Mouse (Mus musculus) heart, embryonic 16.5 days (tissue): ENCODE data around the gene Tnfrsf13b. TPM values are rescaled to one million over a fixed set of nuclear protein-coding genes. Genes with fewer than 3 reads are reported as not detected.

Source experiments
- ATAC-seq: fragments of 200-750 bp; cut with Nextera tagmentation; replicated peaks from 2 replicates; pipeline ENCODE4 v1.8.0; 2017; ENCODE audit warnings: moderate number of reproducible peaks; ENCODE audit not compliant: insufficient read depth, low FRiP score; ENCODE audit errors: extremely low read depth
- H3K27ac ChIP-seq: fragments of 300-500 bp; sonication (generic); 2 replicates; pipeline ENCODE4 v1.5.1; 2014; ENCODE audit warnings: mild to moderate bottlenecking, low read length, control low read depth, moderate library complexity
- H3K27me3 ChIP-seq: fragments of 300-500 bp; sonication (generic); 2 replicates; pipeline ENCODE4 v1.6.1; 2014; ENCODE audit warnings: low read length, mixed read lengths; ENCODE audit not compliant: control insufficient read depth, insufficient read depth
- H3K36me3 ChIP-seq: fragments of 300-500 bp; sonication (generic); 2 replicates; pipeline ENCODE4 v1.6.1; 2014; ENCODE audit not compliant: control insufficient read depth, insufficient read depth
- H3K4me1 ChIP-seq: fragments of 300-500 bp; sonication (generic); 2 replicates; pipeline ENCODE4 v1.6.1; 2014; ENCODE audit warnings: low read length, mixed read lengths; ENCODE audit not compliant: control insufficient read depth, insufficient read depth
- H3K4me2 ChIP-seq: fragments of 300-500 bp; sonication (generic); 2 replicates; pipeline ENCODE4 v1.6.1; 2014; ENCODE audit warnings: low read depth, mild to moderate bottlenecking, control low read depth, low read length
- H3K4me3 ChIP-seq: fragments of 300-500 bp; sonication (generic); 2 replicates; pipeline ENCODE4 v1.5.1; 2014; ENCODE audit warnings: mild to moderate bottlenecking, control low read depth, low read length
- H3K9ac ChIP-seq: fragments of 300-500 bp; sonication (generic); 2 replicates; pipeline ENCODE4 v1.6.1; 2014; ENCODE audit warnings: low read length, control low read depth
- H3K9me3 ChIP-seq: fragments of 300-500 bp; sonication (generic); replicated peaks from 2 replicates; pipeline ENCODE4 v1.6.1; 2016; ENCODE audit warnings: low read length; ENCODE audit not compliant: control insufficient read depth
- WGBS: fragments of 180-500 bp; shearing (Covaris S2); extraction: QIAGEN DNeasy Blood & Tissue Kit; methylation state at CpG from one replicate; pipeline ENCODE4 v1.1.7; 2014; 5-methylcytosine and 5-hydroxymethylcytosine counted together
- polyA plus RNA-seq: library from polyadenylated mRNA; unstranded; fragments of >200 nt; fragmentation: Nextera tagmentation; extraction: Ambion mirVana; gene quantifications from 2 replicates; pipeline ENCODE4 v1.2.1, GENCODE M21; 2015

Tnfrsf13b gene
- 2.7 and 5.7 TPM in 2 replicates for polyA plus RNA-seq

GRCm38 (mm10) chr11:61126606-61127355, at the start of gene Tnfrsf13b:
Gene Tnfrsf13b (plus strand): TSS chr11:61126755.
- Histone ChIP-seq H3K4me3 (no peak within 1 kb of the TSS), H3K27me3 (no peaks in the 10 kb centered on the region), H3K9me3 (no peaks in the 10 kb centered on the region), H3K9ac (no peak within 1 kb of the TSS), H3K27ac (no peak within 1 kb of the TSS), H3K4me2 (no peak within 1 kb of the TSS), H3K36me3 (no peaks in the 10 kb centered on the region), H3K4me1 (no peaks in the 10 kb centered on the region)
- no peak for ATAC-seq
- 80% methylated on average over 23 of the region's 23 CpGs for WGBS

- no peak overlapping the region for H3K4me3 ChIP-seq
- H3K27me3 ChIP-seq: peaks cover 2% of the 10 kb centered on the region; the same call in 1 of the 2 replicates
- no peak for ATAC-seq
- 68% methylated on average over 2 of the region's 2 CpGs for WGBS
- H3K4me1 ChIP-seq: no peaks in the 10 kb centered on the region; the same call in 1 of the 2 replicates
- H3K27ac ChIP-seq: no peak overlapping the region
- no peak overlapping the region for H3K9ac ChIP-seq
- no peaks in the 10 kb centered on the region for H3K36me3 ChIP-seq
- H3K9me3 ChIP-seq: no peaks in the 10 kb centered on the region
- H3K4me2 ChIP-seq: no peak overlapping the region
These were observed 44.9 kb upstream of the Tnfrsf13b start for GRCm38 (mm10) chr11:61081624-61082023.

- Histone ChIP-seq H3K4me3 (no peak overlapping the region), H3K27me3 (no peaks in the 10 kb centered on the region), H3K27ac (no peak overlapping the region), H3K9ac (no peak overlapping the region), H3K36me3 (no peaks in the 10 kb centered on the region), H3K4me2 (no peak overlapping the region), H3K9me3 (peaks cover 3% of the 10 kb centered on the region; the same call in 1 of the 2 replicates), H3K4me1 (no peaks in the 10 kb centered on the region)
- WGBS: 76% methylated on average over 7 of the region's 7 CpGs
- ATAC-seq: no peak
These were observed 36.4 kb upstream of the Tnfrsf13b start for GRCm38 (mm10) chr11:61090195-61090594.

- H3K9me3 ChIP-seq: peaks cover 3% of the 10 kb centered on the region; the same call in 1 of the 2 replicates
- H3K4me3 ChIP-seq: no peak overlapping the region
- no peak overlapping the region for H3K4me2 ChIP-seq
- H3K27ac ChIP-seq: no peak overlapping the region
- no peak for ATAC-seq
- 46% methylated on average over 3 of the region's 3 CpGs for WGBS
- no peaks in the 10 kb centered on the region for H3K4me1 ChIP-seq
- H3K9ac ChIP-seq: no peak overlapping the region
- no peaks in the 10 kb centered on the region for H3K27me3 ChIP-seq
- no peaks in the 10 kb centered on the region for H3K36me3 ChIP-seq
These were observed 35.4 kb upstream of the Tnfrsf13b start for GRCm38 (mm10) chr11:61091192-61091591.

GRCm38 (mm10) chr11:61091642-61092262, 34.8 kb upstream of the Tnfrsf13b start:
- 20% methylated on average over 7 of the region's 7 CpGs for WGBS
- Histone ChIP-seq H3K9me3 (peaks cover 3% of the 10 kb centered on the region; the same call in 1 of the 2 replicates), H3K4me1 (no peaks in the 10 kb centered on the region), H3K36me3 (no peaks in the 10 kb centered on the region), H3K27me3 (no peaks in the 10 kb centered on the region), H3K27ac (no peak overlapping the region), H3K4me2 (no peak overlapping the region), H3K4me3 (no peak overlapping the region), H3K9ac (no peak overlapping the region)
- ATAC-seq: no peak

- H3K9me3 ChIP-seq: peaks cover 3% of the 10 kb centered on the region; the same call in 1 of the 2 replicates
- no peaks in the 10 kb centered on the region; the same call in 1 of the 2 replicates for H3K4me1 ChIP-seq
- H3K9ac ChIP-seq: no peak overlapping the region
- no peak for ATAC-seq
- H3K36me3 ChIP-seq: no peaks in the 10 kb centered on the region
- WGBS: 68% methylated on average over 1 of the region's 1 CpGs
- no peak overlapping the region for H3K27ac ChIP-seq
- H3K4me2 ChIP-seq: no peak overlapping the region
- no peak overlapping the region for H3K4me3 ChIP-seq
- H3K27me3 ChIP-seq: no peaks in the 10 kb centered on the region
These were observed 28.5 kb upstream of the Tnfrsf13b start for GRCm38 (mm10) chr11:61098046-61098445.

GRCm38 (mm10) chr11:61102397-61103339, 23.9 kb upstream of the Tnfrsf13b start:
- Histone ChIP-seq H3K27me3 (no peaks in the 10 kb centered on the region), H3K36me3 (no peaks in the 10 kb centered on the region), H3K4me3 (no peak overlapping the region), H3K9ac (no peak overlapping the region), H3K9me3 (no peaks in the 10 kb centered on the region), H3K27ac (no peak overlapping the region), H3K4me1 (peaks cover 2% of the 10 kb centered on the region; the same call in 1 of the 2 replicates), H3K4me2 (no peak overlapping the region)
- 71% methylated on average over 12 of the region's 13 CpGs for WGBS
- ATAC-seq: no peak

GRCm38 (mm10) chr11:61104241-61104901, 22.2 kb upstream of the Tnfrsf13b start:
- 19% methylated on average over 20 of the region's 20 CpGs for WGBS
- Histone ChIP-seq H3K4me1 (peaks cover 6% of the 10 kb centered on the region; the same call in 1 of the 2 replicates), H3K4me3 (no peak overlapping the region), H3K27me3 (no peaks in the 10 kb centered on the region), H3K27ac (no peak overlapping the region), H3K4me2 (peak overlapping the region; percentile 24), H3K36me3 (no peaks in the 10 kb centered on the region), H3K9ac (no peak overlapping the region), H3K9me3 (no peaks in the 10 kb centered on the region)
- ATAC-seq: peak; percentile 75
